Mouse (Mus musculus) midbrain, postnatal 0 days (tissue): Measurements from ENCODE around the gene Tmem132c. TPM values are rescaled to one million over a fixed set of nuclear protein-coding genes. Genes with fewer than 3 reads are reported as not detected.

Experiments used
- ATAC-seq: fragments of 200-750 bp; cut with Nextera tagmentation; 2 replicates; pipeline ENCODE4 v1.8.0; 2017; ENCODE audit warnings: moderate number of reproducible peaks, mild to moderate bottlenecking, moderate TSS enrichment, moderate library complexity; ENCODE audit not compliant: low FRiP score
- DNase-seq: peaks from one replicate; pipeline ENCODE4 v3.0.0-alpha.2; 2015; ENCODE audit warnings: low spot score
- H3K27ac ChIP-seq: fragments of 300-500 bp; sonication (generic); 2 replicates; pipeline ENCODE4 v1.5.1; 2014; ENCODE audit warnings: low read depth, mild to moderate bottlenecking, low read length, mixed read lengths
- H3K27me3 ChIP-seq: fragments of 300-500 bp; sonication (generic); 2 replicates; pipeline ENCODE4 v1.6.1; 2014; ENCODE audit warnings: low read length, control low read depth, mixed read lengths; ENCODE audit not compliant: insufficient read depth
- H3K36me3 ChIP-seq: fragments of 300-500 bp; sonication (generic); 2 replicates; pipeline ENCODE4 v1.6.1; 2014; ENCODE audit warnings: low read length, control low read depth, mixed read lengths; ENCODE audit not compliant: insufficient read depth
- H3K4me1 ChIP-seq: fragments of 300-500 bp; sonication (generic); 2 replicates; pipeline ENCODE4 v1.6.1; 2014; ENCODE audit warnings: mild to moderate bottlenecking, control low read depth, antibody characterized with exemption, low read length, mixed read lengths; ENCODE audit not compliant: insufficient read depth
- H3K4me2 ChIP-seq: fragments of 300-500 bp; sonication (generic); 2 replicates; pipeline ENCODE4 v1.6.1; 2014; ENCODE audit warnings: low read depth, mild to moderate bottlenecking, low read length, mixed read lengths; ENCODE audit not compliant: poor library complexity, severe bottlenecking
- H3K4me3 ChIP-seq: fragments of 300-500 bp; sonication (generic); 2 replicates; pipeline ENCODE4 v1.5.1; 2014; ENCODE audit warnings: low read depth, mild to moderate bottlenecking, low read length, moderate library complexity
- H3K9ac ChIP-seq: fragments of 300-500 bp; sonication (generic); replicated peaks from 2 replicates; pipeline ENCODE4 v1.6.1; 2014; ENCODE audit warnings: mild to moderate bottlenecking, low read length, moderate library complexity, mixed read lengths; ENCODE audit not compliant: poor library complexity, severe bottlenecking
- H3K9me3 ChIP-seq: fragments of 300-500 bp; sonication (generic); 2 replicates; pipeline ENCODE4 v1.6.1; 2016; ENCODE audit warnings: low read length, control low read depth
- CTCF ChIP-seq: IDR thresholded peaks from 2 replicates; pipeline ENCODE4 v1.5.1; 2016; ENCODE audit warnings: antibody characterized with exemption, mild to moderate bottlenecking
- WGBS: fragments of 180-500 bp; shearing (Covaris S2); extraction: QIAGEN DNeasy Blood & Tissue Kit; methylation state at CpG from one replicate; pipeline ENCODE4 v1.1.7; 2014; 5-methylcytosine and 5-hydroxymethylcytosine counted together
- polyA plus RNA-seq: library from polyadenylated mRNA; unstranded; fragments of >200 nt; fragmentation: Nextera tagmentation; extraction: Ambion mirVana; gene quantifications from 2 replicates; pipeline ENCODE4 v1.2.1, GENCODE M21; 2015
- total RNA-seq: library from RNA; depleted of rRNA; stranded (reverse); fragments of >200 nt; gene quantifications from 2 replicates; pipeline ENCODE4 v1.2.3, GENCODE M21; 2014

Gene Tmem132c
- total and polyA plus RNA-seq, 2 experiments from 2014 or later: 10.2 to 40.0 TPM

GRCm38 (mm10) chr5:127365061-127365460, 123.5 kb downstream of the Tmem132c start:
- Histone ChIP-seq H3K4me2 (no peak overlapping the region), H3K27me3 (no peaks in the 10 kb centered on the region), H3K9me3 (no peaks in the 10 kb centered on the region), H3K27ac (no peak overlapping the region), H3K36me3 (no peaks in the 10 kb centered on the region), H3K4me1 (no peaks in the 10 kb centered on the region), H3K9ac (no peak overlapping the region), H3K4me3 (no peak overlapping the region)
- no peak for ATAC-seq
- DNase-seq: no peak
- TF ChIP-seq CTCF: peak; percentile 33; the same call in 1 of the 2 replicates
- WGBS: 42% methylated on average over 1 of the region's 1 CpGs

GRCm38 (mm10) chr5:127368191-127368590, 126.6 kb downstream of the Tmem132c start:
- H3K9me3 ChIP-seq: no peaks in the 10 kb centered on the region
- ATAC-seq (no peak), DNase-seq (no peak)
- no peak for TF ChIP-seq CTCF
- no peaks in the 10 kb centered on the region for H3K27me3 ChIP-seq
- H3K9ac ChIP-seq: no peak overlapping the region
- H3K4me1 ChIP-seq: no peaks in the 10 kb centered on the region
- no peaks in the 10 kb centered on the region for H3K36me3 ChIP-seq
- no peak overlapping the region for H3K4me3 ChIP-seq
- WGBS: 94% methylated on average over 3 of the region's 3 CpGs
- H3K4me2 ChIP-seq: no peak overlapping the region
- no peak overlapping the region for H3K27ac ChIP-seq

GRCm38 (mm10) chr5:127369812-127370211, 128.2 kb downstream of the Tmem132c start:
- Histone ChIP-seq H3K27me3 (no peaks in the 10 kb centered on the region), H3K9me3 (no peaks in the 10 kb centered on the region), H3K36me3 (no peaks in the 10 kb centered on the region), H3K27ac (no peak overlapping the region), H3K9ac (no peak overlapping the region), H3K4me3 (no peak overlapping the region), H3K4me2 (no peak overlapping the region), H3K4me1 (no peaks in the 10 kb centered on the region)
- ATAC-seq (no peak), DNase-seq (no peak)
- no peak for TF ChIP-seq CTCF
- WGBS: 52% methylated on average over 7 of the region's 7 CpGs

- no peak for ATAC-seq
- no peak overlapping the region for H3K27ac ChIP-seq
- no peaks in the 10 kb centered on the region for H3K27me3 ChIP-seq
- no peaks in the 10 kb centered on the region for H3K4me1 ChIP-seq
- H3K4me2 ChIP-seq: no peak overlapping the region
- no peak for TF ChIP-seq CTCF
- 19% methylated on average over 3 of the region's 3 CpGs for WGBS
- no peak overlapping the region for H3K9ac ChIP-seq
- no peaks in the 10 kb centered on the region for H3K9me3 ChIP-seq
- DNase-seq: peak; percentile 66
- no peaks in the 10 kb centered on the region for H3K36me3 ChIP-seq
- no peak overlapping the region for H3K4me3 ChIP-seq
Measured at GRCm38 (mm10) chr5:127370503-127370902, 128.9 kb downstream of the Tmem132c start.

- TF ChIP-seq CTCF: no peak
- WGBS: 90% methylated on average over 9 of the region's 9 CpGs
- no peak overlapping the region for H3K9ac ChIP-seq
- H3K27me3 ChIP-seq: no peaks in the 10 kb centered on the region
- no peak overlapping the region for H3K4me2 ChIP-seq
- no peaks in the 10 kb centered on the region for H3K9me3 ChIP-seq
- H3K27ac ChIP-seq: no peak overlapping the region
- no peaks in the 10 kb centered on the region for H3K36me3 ChIP-seq
- H3K4me1 ChIP-seq: no peaks in the 10 kb centered on the region
- ATAC-seq (no peak), DNase-seq (no peak)
- no peak overlapping the region for H3K4me3 ChIP-seq
Measured at GRCm38 (mm10) chr5:127374251-127374650, 132.6 kb downstream of the Tmem132c start.

GRCm38 (mm10) chr5:127375654-127376053, 134.0 kb downstream of the Tmem132c start:
- ATAC-seq (no peak), DNase-seq (no peak)
- no peak overlapping the region for H3K27ac ChIP-seq
- no peaks in the 10 kb centered on the region for H3K4me1 ChIP-seq
- no peak for TF ChIP-seq CTCF
- no peak overlapping the region for H3K4me3 ChIP-seq
- H3K27me3 ChIP-seq: no peaks in the 10 kb centered on the region
- H3K4me2 ChIP-seq: no peak overlapping the region
- WGBS: 92% methylated on average over 3 of the region's 3 CpGs
- no peak overlapping the region for H3K9ac ChIP-seq
- no peaks in the 10 kb centered on the region for H3K36me3 ChIP-seq
- no peaks in the 10 kb centered on the region for H3K9me3 ChIP-seq
